Mouse (Mus musculus): ENCODE data around the gene Gnat2. TPM values are rescaled to one million over a fixed set of nuclear protein-coding genes. Genes with fewer than 3 reads are reported as not detected.

Gene Gnat2
- total and polyA plus RNA-seq, 3 experiments, result 11.2 to 17.5 (median 13.3) TPM

- DNase-seq (ENCODE audit: extremely low read depth), result no peak
- H3K79me2 ChIP-seq (replicated peaks; ENCODE audit: control insufficient read depth, extremely low read depth, insufficient read depth, poor library complexity, severe bottlenecking), result peaks cover 20% of the 10 kb centered on the region
- peaks cover 9 to 71% of the 10 kb centered on the region in 2 experiments; a peak in 3 of 4 replicates for H3K4me1 ChIP-seq (ENCODE audit: control insufficient read depth in 1 of 2, insufficient read depth in 2 of 2)
- no peaks in the 10 kb centered on the region for H3K9me3 ChIP-seq (replicated peaks; ENCODE audit: low read length)
- H3K4me2 ChIP-seq (ENCODE audit: insufficient read depth, low read depth, poor library complexity, severe bottlenecking), result no peak overlapping the region
- in situ Hi-C loops (cut with MboI; ENCODE audit: low pct_ligation_motif_present, low pct_unique_long_range_greater_than_20kb, low sequenced_read_pairs) (no loop called here), dilution Hi-C loops (cut with MboI; ENCODE audit: extremely low pct_ligation_motif_present, extremely low pct_unique_long_range_greater_than_20kb, low sequenced_read_pairs) (no loop called here)
- TF ChIP-seq GABPA (IDR thresholded peaks at IDR 0.05; ENCODE audit: insufficient replicate concordance, low read depth, low read length) (no peak), MAZ (IDR thresholded peaks at IDR 0.05; ENCODE audit: low read depth, low read length) (no peak), EP300 (IDR thresholded peaks at IDR 0.05; ENCODE audit: low read length) (no peak), RCOR1 (conservative IDR thresholded peaks at IDR 0.05; ENCODE audit: low read depth, low read length) (no peak), USF1 (IDR thresholded peaks at IDR 0.05; ENCODE audit: low read depth, low read length) (no peak), ZMIZ1 (IDR thresholded peaks at IDR 0.05; ENCODE audit: low read depth, low read length) (no peak), MEF2A (IDR thresholded peaks at IDR 0.05; ENCODE audit: borderline replicate concordance, low read depth, low read length) (no peak), TCF12 (IDR thresholded peaks at IDR 0.05; ENCODE audit: low read depth, low read length) (no peak), MAFK (IDR thresholded peaks at IDR 0.05; ENCODE audit: insufficient replicate concordance, low read length) (no peak)
- no peak overlapping the region for H3K9ac ChIP-seq (ENCODE audit: insufficient read depth, low read depth)
- no peak overlapping the region for H3K27ac ChIP-seq (ENCODE audit: insufficient read depth, low read depth)
- H3K27me3 ChIP-seq (replicated peaks), result no peaks in the 10 kb centered on the region
- peaks cover 4 to 47% of the 10 kb centered on the region in 2 experiments for H3K36me3 ChIP-seq (replicated peaks in 1 of 2; ENCODE audit: control insufficient read depth in 1 of 2, insufficient read depth in 1 of 2, low read length in 1 of 2)
- H3K4me3 ChIP-seq (replicated peaks in 1 of 3; ENCODE audit: low read depth in 2 of 3, low read length in 2 of 3, poor library complexity in 1 of 3), result no peak overlapping the region
These were observed 35.9 kb downstream of the Gnat2 start for GRCm38 (mm10) chr3:108128520-108128919.

- H3K27me3 ChIP-seq (replicated peaks), result no peaks in the 10 kb centered on the region
- no peak overlapping the region for H3K4me3 ChIP-seq (replicated peaks in 1 of 3; ENCODE audit: low read depth in 2 of 3, low read length in 2 of 3, poor library complexity in 1 of 3)
- no peak for DNase-seq (ENCODE audit: extremely low read depth)
- H3K36me3 ChIP-seq (replicated peaks in 1 of 2; ENCODE audit: control insufficient read depth in 1 of 2, insufficient read depth in 1 of 2, low read length in 1 of 2), result peaks cover 4 to 42% of the 10 kb centered on the region in 2 experiments
- no peak overlapping the region for H3K27ac ChIP-seq (ENCODE audit: insufficient read depth, low read depth)
- dilution Hi-C loops (cut with MboI; ENCODE audit: extremely low pct_ligation_motif_present, extremely low pct_unique_long_range_greater_than_20kb, low sequenced_read_pairs), result no loop called here
- in situ Hi-C loops (cut with MboI; ENCODE audit: low pct_ligation_motif_present, low pct_unique_long_range_greater_than_20kb, low sequenced_read_pairs), result no loop called here
- TF ChIP-seq JUND (conservative IDR thresholded peaks at IDR 0.05; ENCODE audit: low read depth, low read length) (0 out of 2 replicates have a peak, but pooled peaks have one; percentile 19), GABPA (IDR thresholded peaks at IDR 0.05; ENCODE audit: insufficient replicate concordance, low read depth, low read length) (no peak)
- H3K9ac ChIP-seq (ENCODE audit: insufficient read depth, low read depth), result no peak overlapping the region
- peaks cover 9 to 72% of the 10 kb centered on the region in 2 experiments; a peak in 3 of 4 replicates for H3K4me1 ChIP-seq (ENCODE audit: control insufficient read depth in 1 of 2, insufficient read depth in 2 of 2)
- no peak overlapping the region for H3K4me2 ChIP-seq (ENCODE audit: insufficient read depth, low read depth, poor library complexity, severe bottlenecking)
- peaks cover 27% of the 10 kb centered on the region for H3K79me2 ChIP-seq (replicated peaks; ENCODE audit: control insufficient read depth, extremely low read depth, insufficient read depth, poor library complexity, severe bottlenecking)
- H3K9me3 ChIP-seq (replicated peaks; ENCODE audit: low read length), result no peaks in the 10 kb centered on the region
These were observed 36.8 kb downstream of the Gnat2 start for GRCm38 (mm10) chr3:108129367-108129766.

- no peak for DNase-seq (ENCODE audit: extremely low read depth)
- Histone ChIP-seq H3K27me3 (replicated peaks) (no peaks in the 10 kb centered on the region), H3K4me2 (ENCODE audit: insufficient read depth, low read depth, poor library complexity, severe bottlenecking) (no peak overlapping the region), H3K4me1 (ENCODE audit: control insufficient read depth in 1 of 2, insufficient read depth in 2 of 2) (peaks cover 9 to 72% of the 10 kb centered on the region in 2 experiments; a peak in 3 of 4 replicates), H3K9ac (ENCODE audit: insufficient read depth, low read depth) (no peak overlapping the region), H3K27ac (ENCODE audit: insufficient read depth, low read depth) (no peak overlapping the region), H3K79me2 (replicated peaks; ENCODE audit: control insufficient read depth, extremely low read depth, insufficient read depth, poor library complexity, severe bottlenecking) (peaks cover 29% of the 10 kb centered on the region), H3K4me3 (replicated peaks in 1 of 3; ENCODE audit: low read depth in 2 of 3, low read length in 2 of 3, poor library complexity in 1 of 3) (no peak overlapping the region), H3K9me3 (replicated peaks; ENCODE audit: low read length) (no peaks in the 10 kb centered on the region), H3K36me3 (replicated peaks in 1 of 2; ENCODE audit: control insufficient read depth in 1 of 2, insufficient read depth in 1 of 2, low read length in 1 of 2) (peaks cover 4 to 37% of the 10 kb centered on the region in 2 experiments)
- in situ Hi-C loops (cut with MboI; ENCODE audit: low pct_ligation_motif_present, low pct_unique_long_range_greater_than_20kb, low sequenced_read_pairs), result no loop called here
- TF ChIP-seq NELFE (IDR thresholded peaks at IDR 0.05; ENCODE audit: low read depth, low read length) (no peak), MYC (IDR thresholded peaks at IDR 0.05; ENCODE audit: low read depth, low read length) (no peak), KAT2A (IDR thresholded peaks at IDR 0.05; ENCODE audit: insufficient replicate concordance, low read length) (no peak), SMC3 (IDR thresholded peaks at IDR 0.05; ENCODE audit: low read depth, low read length) (no peak), TCF12 (IDR thresholded peaks at IDR 0.05; ENCODE audit: low read depth, low read length) (no peak), NRF1 (IDR thresholded peaks at IDR 0.05; ENCODE audit: low read depth, low read length) (no peak), CHD1 (IDR thresholded peaks at IDR 0.05; ENCODE audit: low read depth, low read length) (no peak), E2F4 (IDR thresholded peaks at IDR 0.05; ENCODE audit: insufficient replicate concordance, low read depth, low read length) (no peak), PAX5 (IDR thresholded peaks at IDR 0.05; ENCODE audit: low read length) (no peak), RAD21 (IDR thresholded peaks at IDR 0.05; ENCODE audit: low read depth, low read length) (no peak), RCOR1 (conservative IDR thresholded peaks at IDR 0.05; ENCODE audit: low read depth, low read length) (no peak), ZKSCAN1 (IDR thresholded peaks at IDR 0.05; ENCODE audit: borderline replicate concordance, low read depth, low read length) (no peak), ETS1 (conservative IDR thresholded peaks at IDR 0.05; ENCODE audit: low read depth, low read length) (no peak), MAFK (IDR thresholded peaks at IDR 0.05; ENCODE audit: insufficient replicate concordance, low read length) (no peak)
- dilution Hi-C loops (cut with MboI; ENCODE audit: extremely low pct_ligation_motif_present, extremely low pct_unique_long_range_greater_than_20kb, low sequenced_read_pairs), result no loop called here
These were observed 37.2 kb downstream of the Gnat2 start for GRCm38 (mm10) chr3:108129804-108130203.

Data from CH12.LX (cell line).